ENCODE assay signal across 14 mouse cellular contexts in genomic region chr3:127481658-127482057, GRCm38 (mm10).
"Had no signal": no experiment of that assay in that cellular context is flagged by ENCODE, and none has a peak within 500 bp of the region (broad histone marks: within the 10 kb centered on the region; RNA-seq: fewer than 3 reads in every experiment).

No protein-coding gene starts in this region.

- H3K36me3 ChIP-seq: limb, embryonic 13.5 days; midbrain, embryonic 12.5 days; stomach, embryonic 15.5 days had no signal

- H3K9ac ChIP-seq: limb, embryonic 13.5 days; liver, embryonic 14.5 days; midbrain, embryonic 12.5 days; stomach, embryonic 15.5 days had no signal

- H3K4me2 ChIP-seq: limb, embryonic 13.5 days; midbrain, embryonic 12.5 days; stomach, embryonic 15.5 days had no signal

- DNase-seq: kidney, adult 9 months; kidney, postnatal 10 days; kidney, postnatal 4 days; left cerebral cortex, postnatal 4 days; lung, adult 18-20 months; lung, postnatal 4 days; right cerebral cortex, postnatal 14 days; thymus, adult 2 months; thymus, postnatal 25 days had no signal

- H3K27me3 ChIP-seq: limb, embryonic 13.5 days; midbrain, embryonic 12.5 days; stomach, embryonic 15.5 days had no signal

- H3K4me3 ChIP-seq: layer of hippocampus, adult 2 months; limb, embryonic 13.5 days; midbrain, embryonic 12.5 days; stomach, embryonic 15.5 days had no signal

- H3K27ac ChIP-seq: layer of hippocampus, adult 2 months; limb, embryonic 13.5 days; liver, embryonic 14.5 days; midbrain, embryonic 12.5 days; stomach, embryonic 15.5 days had no signal

- H3K4me1 ChIP-seq: stomach, embryonic 15.5 days had no signal

- H3K9me3 ChIP-seq: limb, embryonic 13.5 days; midbrain, embryonic 12.5 days; stomach, embryonic 15.5 days had no signal
